In the genomic region with DNA sequence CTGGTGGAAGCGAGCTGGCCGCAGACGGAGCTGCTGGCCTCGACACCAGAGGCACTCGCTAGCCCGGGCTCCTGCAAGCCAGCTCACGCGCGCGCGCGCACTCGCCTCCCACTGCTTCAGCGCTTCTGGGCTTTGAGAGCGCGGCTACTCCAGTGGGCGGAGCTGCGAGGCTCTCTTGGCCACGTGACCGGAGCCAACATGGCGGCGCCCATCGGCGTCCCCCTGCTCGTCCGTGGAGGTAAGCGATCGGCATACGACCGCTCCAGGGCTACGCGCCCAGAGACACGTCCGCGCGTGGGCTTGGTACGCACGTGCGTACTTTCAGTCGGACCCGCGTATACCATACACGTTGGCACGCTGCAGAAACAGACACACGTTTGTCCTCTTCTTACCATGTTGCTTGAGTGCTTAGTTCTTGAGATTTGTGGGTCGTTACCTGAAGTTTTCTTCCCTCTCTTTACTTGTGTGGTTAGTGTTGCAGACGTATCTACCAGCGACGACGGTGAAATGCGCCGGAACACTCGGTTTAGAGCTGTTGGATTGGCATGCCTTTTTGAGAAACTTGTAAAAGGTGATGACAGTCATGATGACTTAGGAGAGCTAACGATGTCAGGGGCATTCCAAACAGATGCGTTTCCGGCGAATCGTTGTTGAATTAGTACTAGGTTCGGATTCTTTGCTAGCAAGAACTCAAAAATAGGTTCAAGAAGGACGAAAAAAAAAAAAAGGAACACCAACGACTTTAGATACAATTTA, we compare ENCODE assay signal across 1 mouse cellular context.
A peak's percentile ranks its signal among the peaks of the same experiment; 100 is the strongest.
TF ChIP-seq lines count a peak whose summit lies in the region.

A gene (plus strand): TSS at position 116 of the 756 bp plus-strand sequence.

TF ChIP-seq in MEL, 35 proteins besides CTCF, POLR2A, EP300 and RAD21 (continued from another document):
- TF ChIP-seq ZNF384 (IDR thresholded peaks at IDR 0.05; ENCODE audit: low read depth, low read length) (no peak), E2F4 (IDR thresholded peaks at IDR 0.05; ENCODE audit: borderline replicate concordance, low read depth, low read length) (0 out of 2 replicates have a peak, but pooled peaks have one; percentile 53), MAFK (IDR thresholded peaks at IDR 0.05; ENCODE audit: borderline replicate concordance, low read depth, low read length) (no peak), TAL1 (IDR thresholded peaks at IDR 0.05; ENCODE audit: low read length) (no peak), TCF12 (IDR thresholded peaks at IDR 0.05; ENCODE audit: low read depth, low read length) (peak; percentile 66), MXI1 (IDR thresholded peaks at IDR 0.05; ENCODE audit: low read depth, low read length) (peak; percentile 99), MYB (IDR thresholded peaks at IDR 0.05; ENCODE audit: low read depth, low read length) (no peak; the same call in 1 of the 2 replicates), NELFE (IDR thresholded peaks at IDR 0.05; ENCODE audit: low read depth, low read length) (peak; percentile 87), UBTF (IDR thresholded peaks at IDR 0.05; ENCODE audit: borderline replicate concordance, insufficient read depth, low read depth, low read length) (0 out of 2 replicates have a peak, but pooled peaks have one; percentile 72), HCFC1 (IDR thresholded peaks at IDR 0.05; ENCODE audit: low read depth, low read length) (peak; percentile 85), JUND (IDR thresholded peaks at IDR 0.05; ENCODE audit: low read depth, low read length) (no peak)
